In the genomic region with DNA sequence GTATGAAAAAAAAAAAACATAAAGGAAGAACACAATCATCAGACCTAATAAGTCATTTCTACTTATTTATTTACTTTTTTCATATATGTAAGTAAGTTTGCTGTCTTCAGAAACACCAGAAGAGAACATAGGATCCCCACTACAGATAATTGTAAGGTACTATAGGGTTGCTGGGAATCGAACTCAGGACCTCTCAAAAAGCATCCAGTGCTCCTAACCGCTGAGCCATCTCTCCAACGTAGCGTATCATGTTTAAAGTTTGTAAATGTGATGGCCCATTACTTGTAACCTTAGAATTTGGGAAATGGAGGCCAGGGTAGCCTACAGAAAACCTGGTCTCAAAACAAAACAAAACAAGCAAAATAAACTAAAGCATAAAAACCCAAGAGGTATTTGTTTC, we compare ENCODE assay signal across 12 mouse cellular contexts. TPM values are rescaled to one million over a fixed set of nuclear protein-coding genes. Genes with fewer than 3 reads are reported as not detected.
DNase-seq lines count a peak whose midpoint lies in the region; ATAC-seq and TF ChIP-seq lines count a peak whose summit lies in the region.
"Had no signal": no experiment of that assay in that cellular context is flagged by ENCODE, and none has a peak within 500 bp of the region (broad histone marks: within the 10 kb centered on the region; RNA-seq: fewer than 3 reads in every experiment).

No protein-coding gene starts in this region.

- WGBS in heart, embryonic 16.5 days: 37% methylated on average over 4 of the region's 4 CpGs
- WGBS in embryonic facial prominence, embryonic 13.5 days: 14% methylated on average over 4 of the region's 4 CpGs
- 20% methylated on average over 4 of the region's 4 CpGs for WGBS in limb, embryonic 14.5 days

- H3K9me3 ChIP-seq in heart, embryonic 16.5 days (replicated peaks; ENCODE audit: control insufficient read depth, low read length): no peaks in the 10 kb centered on the region
- no peaks in the 10 kb centered on the region for H3K9me3 ChIP-seq in embryonic facial prominence, embryonic 13.5 days
- no peaks in the 10 kb centered on the region for H3K9me3 ChIP-seq in limb, embryonic 14.5 days (ENCODE audit: control insufficient read depth, low read length)
- H3K9me3 ChIP-seq: embryonic facial prominence, embryonic 15.5 days had no signal

- intact Hi-C loops in gastrocnemius, adult 2 months (cut with DNase I): no loop called here
- intact Hi-C loops in left cerebral cortex, postnatal 25 days (cut with DNase I): no loop called here

- TF ChIP-seq POLR2A in limb, embryonic 14.5 days (IDR thresholded peaks at IDR 0.05; ENCODE audit: borderline replicate concordance, extremely low read depth, insufficient read depth, insufficient read length): no peak

- H3K27me3 ChIP-seq in heart, embryonic 16.5 days (ENCODE audit: control insufficient read depth, insufficient read depth, low read length): no peaks in the 10 kb centered on the region
- H3K27me3 ChIP-seq in embryonic facial prominence, embryonic 13.5 days: peaks cover 7% of the 10 kb centered on the region
- no peaks in the 10 kb centered on the region for H3K27me3 ChIP-seq in limb, embryonic 14.5 days (ENCODE audit: control insufficient read depth, insufficient read depth, low read length)
- H3K27me3 ChIP-seq: embryonic facial prominence, embryonic 15.5 days had no signal

- peak overlapping the region; percentile 28; the same call in 1 of the 2 replicates for H3K4me2 ChIP-seq in heart, embryonic 16.5 days (ENCODE audit: low read depth, low read length)
- H3K4me2 ChIP-seq in embryonic facial prominence, embryonic 13.5 days: peak overlapping the region; percentile 37
- no peak overlapping the region for H3K4me2 ChIP-seq in limb, embryonic 14.5 days (replicated peaks; ENCODE audit: low read depth, low read length, severe bottlenecking)

- no peak overlapping the region for H3K27ac ChIP-seq in heart, embryonic 16.5 days (ENCODE audit: low read length)
- H3K27ac ChIP-seq in embryonic facial prominence, embryonic 13.5 days: no peak overlapping the region
- no peak overlapping the region for H3K27ac ChIP-seq in limb, embryonic 14.5 days (replicated peaks; ENCODE audit: low read depth, low read length)
- no peak overlapping the region for H3K27ac ChIP-seq in gastrocnemius, adult 2 months
- H3K27ac ChIP-seq: embryonic facial prominence, embryonic 15.5 days had no signal

- no peak for DNase-seq in heart, adult 8-10 months (ENCODE audit: low spot score)
- DNase-seq in ES-CJ7 (ENCODE audit: low read depth, low spot score): peak; percentile 86
- peak; percentile 22 for DNase-seq in limb, embryonic 14.5 days (ENCODE audit: low spot score)
- no peak for DNase-seq in urinary bladder, adult 2 months (ENCODE audit: low spot score)
- no peak for DNase-seq in gastrocnemius, adult 2 months
- DNase-seq in left cerebral cortex, postnatal 25 days (ENCODE audit: low spot score in 2 of 2): no peak
- DNase-seq: heart, postnatal 36 days had no signal

- H3K9ac ChIP-seq in heart, embryonic 16.5 days (ENCODE audit: low read length): no peak overlapping the region
- H3K9ac ChIP-seq in embryonic facial prominence, embryonic 13.5 days: no peak overlapping the region
- H3K9ac ChIP-seq in limb, embryonic 14.5 days (ENCODE audit: low read depth, low read length, severe bottlenecking): no peak overlapping the region
- H3K9ac ChIP-seq: embryonic facial prominence, embryonic 15.5 days had no signal

- H3K36me3 ChIP-seq in heart, embryonic 16.5 days (ENCODE audit: control insufficient read depth, insufficient read depth): no peaks in the 10 kb centered on the region
- H3K36me3 ChIP-seq in embryonic facial prominence, embryonic 13.5 days: no peaks in the 10 kb centered on the region
- no peaks in the 10 kb centered on the region for H3K36me3 ChIP-seq in limb, embryonic 14.5 days (ENCODE audit: control insufficient read depth, insufficient read depth, low read length)
- H3K36me3 ChIP-seq: embryonic facial prominence, embryonic 15.5 days had no signal

- H3K4me1 ChIP-seq in heart, embryonic 16.5 days (ENCODE audit: control insufficient read depth, insufficient read depth, low read length): no peaks in the 10 kb centered on the region
- no peaks in the 10 kb centered on the region for H3K4me1 ChIP-seq in embryonic facial prominence, embryonic 13.5 days
- H3K4me1 ChIP-seq in limb, embryonic 14.5 days (ENCODE audit: control insufficient read depth, insufficient read depth, low read length): no peaks in the 10 kb centered on the region

- no peak overlapping the region for H3K4me3 ChIP-seq in heart, embryonic 16.5 days (ENCODE audit: low read length)
- H3K4me3 ChIP-seq in embryonic facial prominence, embryonic 13.5 days: peak overlapping the region; percentile 20; the same call in 1 of the 2 replicates
- H3K4me3 ChIP-seq in limb, embryonic 14.5 days (replicated peaks; ENCODE audit: low read length): no peak overlapping the region
- H3K4me3 ChIP-seq in gastrocnemius, adult 2 months: no peak overlapping the region
- H3K4me3 ChIP-seq: embryonic facial prominence, embryonic 15.5 days had no signal

- ATAC-seq in heart, embryonic 16.5 days (replicated peaks; ENCODE audit: extremely low read depth, insufficient read depth, low FRiP score): no peak
- no peak for ATAC-seq in embryonic facial prominence, embryonic 13.5 days (ENCODE audit: insufficient number of reproducible peaks, insufficient read depth, low FRiP score, low TSS enrichment, low read depth)
- ATAC-seq in limb, embryonic 14.5 days (ENCODE audit: low FRiP score, low read depth): no peak

- no peak for TF ChIP-seq CTCF in gastrocnemius, adult 2 months (IDR thresholded peaks at IDR 0.05)

RNA-seq across cellular contexts. Expression of a gene that starts 25.0 kb away (rescaled TPM):
- not detected in 2 replicates for polyA plus RNA-seq in heart, embryonic 16.5 days (2015; fragmentation: Nextera tagmentation; extraction: Ambion mirVana)
- not detected for total RNA-seq in heart, adult 8-10 months (2022)
- polyA plus RNA-seq in embryonic facial prominence, embryonic 13.5 days (2015; fragmentation: Nextera tagmentation; extraction: Ambion mirVana): not detected in 2 replicates
- polyA plus RNA-seq in limb, embryonic 14.5 days (2012; rRNA removed): 0.05 and 0.29 TPM in 2 replicates
- polyA plus RNA-seq in limb, embryonic 14.5 days (2014; fragmentation: Nextera tagmentation; extraction: Ambion mirVana): not detected in 2 replicates
- polyA plus RNA-seq in urinary bladder, adult 2 months (2012; rRNA removed): 0.10 TPM in 1 of 2 replicates, not detected in the other
- not detected for total RNA-seq in gastrocnemius, adult 2 months (2021)
- not detected for total RNA-seq in left cerebral cortex, postnatal 25 days (2021)
- total RNA-seq: heart, postnatal 36 days; layer of hippocampus, postnatal 25 days; megakaryocyte, adult 5-6 weeks had no signal
- polyA plus RNA-seq: embryonic facial prominence, embryonic 15.5 days had no signal

RNA-seq across cellular contexts. Expression of a gene that starts 44.4 kb away (rescaled TPM):
- 0.21 TPM in 1 of 2 replicates, not detected in the other for polyA plus RNA-seq in heart, embryonic 16.5 days (2015; fragmentation: Nextera tagmentation; extraction: Ambion mirVana)
- not detected for total RNA-seq in heart, adult 8-10 months (2022)
- 0.38 and 0.39 TPM in 2 replicates for polyA plus RNA-seq in embryonic facial prominence, embryonic 13.5 days (2015; fragmentation: Nextera tagmentation; extraction: Ambion mirVana)
- 0.19 and 0.27 TPM in 2 replicates for polyA plus RNA-seq in limb, embryonic 14.5 days (2012; rRNA removed)
- 0.35 and 0.63 TPM in 2 replicates for polyA plus RNA-seq in limb, embryonic 14.5 days (2014; fragmentation: Nextera tagmentation; extraction: Ambion mirVana)
- polyA plus RNA-seq in urinary bladder, adult 2 months (2012; rRNA removed): not detected in 2 replicates
- not detected for total RNA-seq in gastrocnemius, adult 2 months (2021)
- total RNA-seq in left cerebral cortex, postnatal 25 days (2021): not detected
- total RNA-seq: heart, postnatal 36 days; layer of hippocampus, postnatal 25 days; megakaryocyte, adult 5-6 weeks had no signal
- polyA plus RNA-seq: embryonic facial prominence, embryonic 15.5 days had no signal

Comparison
In these comparisons a context has a peak if more than half of its experiments do, and no peak if none do; other contexts are left out.
1. DNase-seq: peak in ES-CJ7 (single experiment) and limb, embryonic 14.5 days (single experiment); none in heart, adult 8-10 months (single experiment), urinary bladder, adult 2 months (single experiment), gastrocnemius, adult 2 months (single experiment) and left cerebral cortex, postnatal 25 days (0 of 2).